Mouse (Mus musculus): ENCODE measurements around the gene Foxk2. TPM values are rescaled to one million over a fixed set of nuclear protein-coding genes. Genes with fewer than 3 reads are reported as not detected.

Gene Foxk2
- polyA plus RNA-seq, 1 experiment from 2014 or later = 11.3 TPM

DNA sequence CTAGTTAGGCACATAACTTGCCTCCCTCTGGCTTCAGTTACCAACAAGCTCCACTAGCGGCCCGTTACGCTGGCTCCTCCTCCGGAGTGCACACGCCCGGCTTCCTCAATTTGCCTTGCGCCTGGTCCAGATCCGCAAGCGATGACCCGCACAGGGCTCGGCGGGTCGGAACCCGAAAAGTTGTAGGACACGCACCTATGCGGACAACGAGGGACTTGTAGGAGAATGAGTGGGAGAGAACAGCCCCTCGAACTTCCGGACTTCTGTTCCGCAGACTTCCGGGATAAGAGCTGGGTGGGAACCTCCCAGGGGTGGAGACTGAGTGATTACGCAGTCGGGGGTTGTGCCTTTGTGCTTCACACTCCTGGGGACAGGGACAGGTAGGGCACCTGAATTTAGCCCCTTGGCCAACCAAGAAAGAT lies 30.8 kb upstream of the Foxk2 start, which contains the start of gene Cybc1:
TSS of gene Cybc1 (minus strand) at position 305 of the 422 bp plus-strand sequence.
- peak; percentile 87 for DNase-seq
- H3K4me1 ChIP-seq (ENCODE audit: insufficient read depth) = peaks cover 3% of the 10 kb centered on the region; the same call in 1 of the 2 replicates
- peak within 1 kb of the TSS; percentile 59 for H3K4me3 ChIP-seq (ENCODE audit: low read depth, low read length)
- WGBS = under 1% methylated on average over 23 of the region's 23 CpGs
- peak; percentile 18; the same call in 1 of the 2 replicates for TF ChIP-seq CTCF (IDR thresholded peaks at IDR 0.05; ENCODE audit: low read depth)
- peak; percentile 92 for ATAC-seq (ENCODE audit: insufficient read depth)
- no peaks in the 10 kb centered on the region for H3K9me3 ChIP-seq (ENCODE audit: low read depth, low read length)
- no peaks in the 10 kb centered on the region for H3K27me3 ChIP-seq (ENCODE audit: insufficient read depth, low read length)
- peaks cover 32% of the 10 kb centered on the region for H3K36me3 ChIP-seq (ENCODE audit: insufficient read depth)
- H3K9ac ChIP-seq = peak within 1 kb of the TSS; percentile 61
- peak within 1 kb of the TSS; percentile 63 for H3K4me2 ChIP-seq
- peak within 1 kb of the TSS; percentile 74 for H3K27ac ChIP-seq (ENCODE audit: low read depth)

DNA sequence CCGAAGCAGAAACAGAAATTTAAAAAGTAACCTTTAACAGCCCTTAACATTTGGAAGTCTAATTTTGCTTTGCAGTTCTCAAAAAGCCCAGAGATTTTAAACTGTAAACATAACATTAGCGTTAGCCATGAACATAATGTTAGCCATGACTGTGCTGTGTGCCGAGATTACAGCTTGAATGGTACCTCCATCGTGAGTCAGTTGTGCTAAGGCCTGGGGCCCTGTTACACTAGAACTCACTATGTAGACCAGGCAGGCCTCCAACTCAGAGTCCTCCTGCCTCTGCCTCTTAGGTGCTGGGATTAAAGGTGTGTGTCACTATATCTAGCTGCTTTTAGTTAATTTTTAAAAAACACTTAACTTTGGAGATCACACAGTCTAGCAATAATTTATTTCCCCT lies 28.6 kb upstream of the Foxk2 start:
- TF ChIP-seq CTCF (IDR thresholded peaks at IDR 0.05; ENCODE audit: low read depth) = no peak
- peaks cover 3% of the 10 kb centered on the region; the same call in 1 of the 2 replicates for H3K4me1 ChIP-seq (ENCODE audit: insufficient read depth)
- peaks cover 11% of the 10 kb centered on the region for H3K36me3 ChIP-seq (ENCODE audit: insufficient read depth)
- ATAC-seq (ENCODE audit: insufficient read depth) (no peak), DNase-seq (no peak)
- H3K9ac ChIP-seq = no peak overlapping the region
- no peak overlapping the region for H3K4me2 ChIP-seq
- no peak overlapping the region for H3K27ac ChIP-seq (ENCODE audit: low read depth)
- H3K9me3 ChIP-seq (ENCODE audit: low read depth, low read length) = no peaks in the 10 kb centered on the region
- no peaks in the 10 kb centered on the region for H3K27me3 ChIP-seq (ENCODE audit: insufficient read depth, low read length)
- 71% methylated on average over 4 of the region's 4 CpGs for WGBS
- no peak overlapping the region for H3K4me3 ChIP-seq (ENCODE audit: low read depth, low read length)

DNA sequence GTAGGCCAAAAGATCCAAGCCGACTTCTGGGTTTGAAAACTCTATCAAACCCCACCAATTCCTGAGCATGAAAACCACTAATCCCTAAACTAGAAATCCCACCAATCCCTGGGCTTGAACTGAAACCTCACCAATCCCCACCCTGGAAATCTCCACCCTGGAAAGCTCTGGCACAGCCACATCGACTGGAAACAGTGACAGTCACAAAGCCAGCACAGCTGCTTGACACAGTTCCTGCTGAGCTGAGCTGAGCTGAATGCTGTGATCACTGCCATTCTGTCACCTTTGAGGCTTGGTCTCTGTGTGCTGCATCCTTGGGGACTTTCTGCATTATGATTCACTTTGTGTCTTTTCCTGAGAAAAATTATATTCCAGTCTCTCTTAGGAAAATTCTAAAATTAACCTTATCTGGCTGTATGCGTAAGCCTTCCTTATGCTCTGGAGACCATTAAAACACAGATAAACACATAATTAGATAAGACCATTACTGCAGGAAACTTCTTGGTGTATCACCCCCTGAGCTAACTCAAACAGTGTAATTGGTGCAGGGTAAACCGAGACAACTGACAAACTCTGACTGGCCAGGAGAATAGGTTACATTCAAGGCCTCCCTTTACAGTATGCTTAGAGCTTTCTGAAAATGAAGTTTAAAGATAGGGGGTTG lies 28.0 kb upstream of the Foxk2 start:
- Histone ChIP-seq H3K9ac (no peak overlapping the region), H3K9me3 (ENCODE audit: low read depth, low read length) (no peaks in the 10 kb centered on the region), H3K4me3 (ENCODE audit: low read depth, low read length) (no peak overlapping the region), H3K4me1 (ENCODE audit: insufficient read depth) (peaks cover 3% of the 10 kb centered on the region; the same call in 1 of the 2 replicates), H3K36me3 (ENCODE audit: insufficient read depth) (peaks cover 5% of the 10 kb centered on the region), H3K27ac (ENCODE audit: low read depth) (no peak overlapping the region), H3K27me3 (ENCODE audit: insufficient read depth, low read length) (no peaks in the 10 kb centered on the region), H3K4me2 (no peak overlapping the region)
- TF ChIP-seq CTCF (IDR thresholded peaks at IDR 0.05; ENCODE audit: low read depth) = no peak
- ATAC-seq (ENCODE audit: insufficient read depth) (no peak), DNase-seq (peak; percentile 19)
- WGBS = 46% methylated on average over 4 of the region's 4 CpGs

DNA sequence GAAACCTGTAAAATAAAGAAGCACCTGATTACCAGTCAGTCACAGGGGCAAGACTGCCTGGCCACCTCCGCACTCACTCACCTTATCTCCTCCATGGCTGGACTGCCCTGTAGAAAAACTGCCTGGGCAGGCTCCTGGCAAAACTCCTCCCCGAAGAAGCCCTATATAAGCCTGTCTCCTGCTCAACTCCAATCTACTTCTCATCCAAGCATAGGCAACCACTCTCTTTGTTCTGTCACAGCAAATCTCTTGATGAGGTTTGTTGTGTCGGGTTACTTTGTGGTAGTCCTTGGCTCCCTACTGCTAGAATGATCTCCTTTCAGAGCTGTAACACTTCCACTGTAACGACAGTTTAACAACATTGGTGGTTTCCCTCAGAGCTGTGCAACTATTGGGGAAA lies 27.1 kb upstream of the Foxk2 start:
- Histone ChIP-seq H3K27me3 (ENCODE audit: insufficient read depth, low read length) (no peaks in the 10 kb centered on the region), H3K4me2 (no peak overlapping the region), H3K4me3 (ENCODE audit: low read depth, low read length) (no peak overlapping the region), H3K36me3 (ENCODE audit: insufficient read depth) (no peaks in the 10 kb centered on the region), H3K27ac (ENCODE audit: low read depth) (no peak overlapping the region), H3K4me1 (ENCODE audit: insufficient read depth) (peaks cover 3% of the 10 kb centered on the region; the same call in 1 of the 2 replicates), H3K9me3 (ENCODE audit: low read depth, low read length) (no peaks in the 10 kb centered on the region), H3K9ac (no peak overlapping the region)
- TF ChIP-seq CTCF (IDR thresholded peaks at IDR 0.05; ENCODE audit: low read depth) = no peak
- DNase-seq = no peak
- WGBS = 26% methylated on average over 4 of the region's 4 CpGs
- no peak for ATAC-seq (ENCODE audit: insufficient read depth)

DNA sequence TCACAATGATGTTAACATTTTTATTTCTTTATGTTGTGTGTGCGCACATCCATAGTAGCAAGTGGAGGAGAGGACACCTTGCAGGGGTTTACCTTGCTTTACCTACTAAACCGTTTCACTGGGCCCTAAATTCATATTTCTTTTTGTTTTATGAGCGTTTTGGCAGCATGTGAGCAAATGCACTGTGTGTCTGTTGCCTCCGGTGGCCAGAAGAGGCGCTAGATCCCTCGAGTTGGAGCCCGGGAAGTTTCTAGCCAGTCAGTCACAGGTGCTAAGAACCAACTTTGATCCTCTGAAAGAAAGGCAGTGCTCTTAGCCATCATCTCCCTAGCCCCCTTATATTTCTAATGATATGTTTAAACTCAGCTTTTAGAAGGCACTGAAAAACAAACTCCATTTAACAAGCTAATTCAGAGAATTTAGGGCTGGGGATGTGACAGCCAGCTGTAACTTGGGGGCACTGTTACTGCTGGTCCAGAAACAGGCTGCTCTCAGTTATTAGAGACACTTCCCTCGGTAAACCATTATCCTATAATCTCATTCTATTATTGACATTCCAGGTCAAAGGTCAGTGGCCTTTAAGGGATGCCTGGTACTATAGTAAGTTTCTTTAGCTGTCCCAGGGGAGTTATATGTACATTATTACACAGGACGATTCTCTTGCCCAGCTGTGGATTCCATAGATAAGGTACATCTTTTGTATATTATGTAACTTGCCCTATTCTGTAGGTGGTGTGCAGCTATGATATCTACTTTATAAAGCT lies 24.1 kb upstream of the Foxk2 start:
- 25% methylated on average over 9 of the region's 9 CpGs for WGBS
- H3K9me3 ChIP-seq (ENCODE audit: low read depth, low read length) = no peaks in the 10 kb centered on the region
- H3K27me3 ChIP-seq (ENCODE audit: insufficient read depth, low read length) = no peaks in the 10 kb centered on the region
- H3K27ac ChIP-seq (ENCODE audit: low read depth) = peak overlapping the region; percentile 100
- no peak overlapping the region for H3K9ac ChIP-seq
- H3K4me3 ChIP-seq (ENCODE audit: low read depth, low read length) = 0 out of 2 replicates have a peak overlapping the region, but pooled peaks have one; percentile 74
- peaks cover 16% of the 10 kb centered on the region for H3K36me3 ChIP-seq (ENCODE audit: insufficient read depth)
- DNase-seq (peak; percentile 66), ATAC-seq (ENCODE audit: insufficient read depth) (no peak)
- peak overlapping the region; percentile 63 for H3K4me2 ChIP-seq
- H3K4me1 ChIP-seq (ENCODE audit: insufficient read depth) = no peaks in the 10 kb centered on the region
- peak; percentile 50 for TF ChIP-seq CTCF (IDR thresholded peaks at IDR 0.05; ENCODE audit: low read depth)

DNA sequence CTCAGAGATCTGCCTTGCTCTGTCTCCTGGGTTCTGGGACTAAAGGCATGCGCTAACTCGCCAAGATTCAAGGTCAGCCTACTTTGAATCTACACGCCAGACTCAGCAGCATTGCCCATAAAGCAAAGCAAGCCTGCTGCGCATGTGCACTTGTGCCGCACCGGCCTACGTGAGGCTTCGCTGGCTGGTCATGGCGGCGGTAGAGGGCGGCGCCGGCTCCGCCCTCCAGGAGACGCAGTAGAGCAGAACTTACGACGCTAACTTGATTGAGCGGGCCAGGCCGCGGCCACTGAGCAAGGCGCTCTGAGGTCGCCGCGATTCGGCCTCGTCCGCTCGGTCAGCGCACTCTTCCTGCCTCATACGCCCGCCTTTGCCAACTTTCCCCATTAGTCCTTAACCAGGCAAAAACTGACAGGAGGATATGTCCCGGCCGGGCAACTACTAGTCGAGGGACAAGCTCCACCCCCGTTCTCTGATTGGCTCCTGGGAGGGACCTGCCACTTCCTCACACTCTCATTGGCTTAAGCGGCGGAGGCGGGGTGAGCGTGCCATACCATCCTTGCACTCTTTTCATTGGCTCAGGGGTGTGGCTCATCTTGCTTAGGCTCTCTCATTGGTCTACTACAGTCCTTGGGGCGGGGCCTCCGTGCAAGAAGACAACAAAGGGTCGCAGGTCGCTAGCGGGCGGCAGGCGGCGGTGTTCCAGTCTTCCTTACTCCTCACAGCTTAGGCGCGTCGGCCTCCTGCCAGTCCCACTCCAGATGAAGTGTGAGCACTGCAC lies 23.0 kb upstream of the Foxk2 start, which contains the start of gene Narf:
TSS of gene Narf (plus strand) at position 690 of the 781 bp plus-strand sequence.
- Histone ChIP-seq H3K27me3 (ENCODE audit: insufficient read depth, low read length) (no peaks in the 10 kb centered on the region), H3K9me3 (ENCODE audit: low read depth, low read length) (no peaks in the 10 kb centered on the region), H3K4me3 (ENCODE audit: low read depth, low read length) (peak within 1 kb of the TSS; percentile 74), H3K9ac (peak within 1 kb of the TSS; percentile 76), H3K4me1 (ENCODE audit: insufficient read depth) (no peaks in the 10 kb centered on the region), H3K36me3 (ENCODE audit: insufficient read depth) (peaks cover 27% of the 10 kb centered on the region), H3K27ac (ENCODE audit: low read depth) (peak within 1 kb of the TSS; percentile 100), H3K4me2 (peak within 1 kb of the TSS; percentile 68)
- peak; percentile 72 for TF ChIP-seq CTCF (IDR thresholded peaks at IDR 0.05; ENCODE audit: low read depth)
- peak; percentile 99 for DNase-seq
- WGBS = under 1% methylated on average over 50 of the region's 50 CpGs
- peak; percentile 100 for ATAC-seq (ENCODE audit: insufficient read depth)

All from lung, embryonic 14.5 days (tissue).